Mouse (Mus musculus): ENCODE data around the gene Znfx1. TPM values are rescaled to one million over a fixed set of nuclear protein-coding genes. Genes with fewer than 3 reads are reported as not detected.

Znfx1 gene
- polyA plus RNA-seq, 1 experiment from 2014 or later = 9.8 TPM

- Histone ChIP-seq H3K27ac (ENCODE audit: low read length) (no peak overlapping the region), H3K9me3 (ENCODE audit: low read length) (no peaks in the 10 kb centered on the region), H3K9ac (replicated peaks; ENCODE audit: low read depth) (no peak overlapping the region), H3K36me3 (ENCODE audit: insufficient read depth, low read length) (no peaks in the 10 kb centered on the region), H3K4me2 (replicated peaks; ENCODE audit: low read depth, low read length) (no peak overlapping the region), H3K27me3 (replicated peaks; ENCODE audit: insufficient read depth, low read length) (no peaks in the 10 kb centered on the region), H3K4me3 (ENCODE audit: low read depth, low read length) (no peak overlapping the region), H3K4me1 (ENCODE audit: insufficient read depth, low read depth, low read length) (no peaks in the 10 kb centered on the region)
- DNase-seq (ENCODE audit: low spot score) (no peak), ATAC-seq (no peak)
- TF ChIP-seq CTCF (IDR thresholded peaks at IDR 0.05) = no peak
- TF ChIP-seq EP300 (IDR thresholded peaks at IDR 0.05) = no peak
- WGBS = 84% methylated on average over 13 of the region's 13 CpGs
These were observed 30.5 kb upstream of the Znfx1 start for GRCm38 (mm10) chr2:167093171-167093900.

GRCm38 (mm10) chr2:167090271-167090670 lies 27.5 kb upstream of the Znfx1 start:
- DNase-seq (ENCODE audit: low spot score) (no peak), ATAC-seq (no peak)
- H3K27ac ChIP-seq (ENCODE audit: low read length) = no peak overlapping the region
- no peaks in the 10 kb centered on the region for H3K27me3 ChIP-seq (replicated peaks; ENCODE audit: insufficient read depth, low read length)
- H3K9me3 ChIP-seq (ENCODE audit: low read length) = no peaks in the 10 kb centered on the region
- no peak overlapping the region for H3K9ac ChIP-seq (replicated peaks; ENCODE audit: low read depth)
- no peaks in the 10 kb centered on the region for H3K36me3 ChIP-seq (ENCODE audit: insufficient read depth, low read length)
- WGBS = 67% methylated on average over 1 of the region's 1 CpGs
- H3K4me2 ChIP-seq (replicated peaks; ENCODE audit: low read depth, low read length) = no peak overlapping the region
- H3K4me1 ChIP-seq (ENCODE audit: insufficient read depth, low read depth, low read length) = no peaks in the 10 kb centered on the region
- no peak overlapping the region for H3K4me3 ChIP-seq (ENCODE audit: low read depth, low read length)
- TF ChIP-seq EP300 (IDR thresholded peaks at IDR 0.05) = no peak

GRCm38 (mm10) chr2:167086836-167087235 lies 24.0 kb upstream of the Znfx1 start:
- H3K27me3 ChIP-seq (replicated peaks; ENCODE audit: insufficient read depth, low read length) = no peaks in the 10 kb centered on the region
- DNase-seq (ENCODE audit: low spot score) = no peak
- H3K4me1 ChIP-seq (ENCODE audit: insufficient read depth, low read depth, low read length) = no peaks in the 10 kb centered on the region
- no peak overlapping the region for H3K27ac ChIP-seq (ENCODE audit: low read length)
- no peaks in the 10 kb centered on the region for H3K36me3 ChIP-seq (ENCODE audit: insufficient read depth, low read length)
- WGBS = 64% methylated on average over 5 of the region's 5 CpGs
- ATAC-seq = no peak
- no peak overlapping the region for H3K4me2 ChIP-seq (replicated peaks; ENCODE audit: low read depth, low read length)
- H3K4me3 ChIP-seq (ENCODE audit: low read depth, low read length) = no peak overlapping the region
- no peak overlapping the region for H3K9ac ChIP-seq (replicated peaks; ENCODE audit: low read depth)
- no peaks in the 10 kb centered on the region for H3K9me3 ChIP-seq (ENCODE audit: low read length)
- TF ChIP-seq CTCF (IDR thresholded peaks at IDR 0.05) = no peak

- peak overlapping the region; percentile 8; the same call in 1 of the 2 replicates for H3K4me2 ChIP-seq (replicated peaks; ENCODE audit: low read depth, low read length)
- no peak overlapping the region for H3K27ac ChIP-seq (ENCODE audit: low read length)
- DNase-seq (ENCODE audit: low spot score) (no peak), ATAC-seq (no peak)
- H3K4me3 ChIP-seq (ENCODE audit: low read depth, low read length) = no peak overlapping the region
- H3K27me3 ChIP-seq (replicated peaks; ENCODE audit: insufficient read depth, low read length) = no peaks in the 10 kb centered on the region
- WGBS = 33% methylated on average over 11 of the region's 11 CpGs
- no peaks in the 10 kb centered on the region for H3K9me3 ChIP-seq (ENCODE audit: low read length)
- TF ChIP-seq CTCF (IDR thresholded peaks at IDR 0.05) (no peak), EP300 (IDR thresholded peaks at IDR 0.05) (no peak)
- H3K36me3 ChIP-seq (ENCODE audit: insufficient read depth, low read length) = no peaks in the 10 kb centered on the region
- no peak overlapping the region for H3K9ac ChIP-seq (replicated peaks; ENCODE audit: low read depth)
- no peaks in the 10 kb centered on the region for H3K4me1 ChIP-seq (ENCODE audit: insufficient read depth, low read depth, low read length)
These were observed 23.3 kb upstream of the Znfx1 start for GRCm38 (mm10) chr2:167086092-167086491.

GRCm38 (mm10) chr2:167081639-167082038 lies 18.8 kb upstream of the Znfx1 start:
- Histone ChIP-seq H3K9ac (replicated peaks; ENCODE audit: low read depth) (no peak overlapping the region), H3K36me3 (ENCODE audit: insufficient read depth, low read length) (no peaks in the 10 kb centered on the region), H3K4me2 (replicated peaks; ENCODE audit: low read depth, low read length) (no peak overlapping the region), H3K27me3 (replicated peaks; ENCODE audit: insufficient read depth, low read length) (no peaks in the 10 kb centered on the region), H3K4me3 (ENCODE audit: low read depth, low read length) (no peak overlapping the region), H3K27ac (ENCODE audit: low read length) (no peak overlapping the region), H3K4me1 (ENCODE audit: insufficient read depth, low read depth, low read length) (no peaks in the 10 kb centered on the region), H3K9me3 (ENCODE audit: low read length) (no peaks in the 10 kb centered on the region)
- peak; percentile 60 for DNase-seq (ENCODE audit: low spot score)
- ATAC-seq = peak; percentile 69
- 18% methylated on average over 4 of the region's 4 CpGs for WGBS
- no peak for TF ChIP-seq CTCF (IDR thresholded peaks at IDR 0.05)
- no peak for TF ChIP-seq EP300 (IDR thresholded peaks at IDR 0.05)

- H3K27me3 ChIP-seq (replicated peaks; ENCODE audit: insufficient read depth, low read length) = no peaks in the 10 kb centered on the region
- H3K4me2 ChIP-seq (replicated peaks; ENCODE audit: low read depth, low read length) = no peak overlapping the region
- DNase-seq (ENCODE audit: low spot score) = no peak
- WGBS = 53% methylated on average over 6 of the region's 6 CpGs
- no peaks in the 10 kb centered on the region for H3K4me1 ChIP-seq (ENCODE audit: insufficient read depth, low read depth, low read length)
- no peak for ATAC-seq
- H3K9ac ChIP-seq (replicated peaks; ENCODE audit: low read depth) = no peak overlapping the region
- H3K36me3 ChIP-seq (ENCODE audit: insufficient read depth, low read length) = no peaks in the 10 kb centered on the region
- no peak overlapping the region for H3K27ac ChIP-seq (ENCODE audit: low read length)
- H3K9me3 ChIP-seq (ENCODE audit: low read length) = no peaks in the 10 kb centered on the region
- H3K4me3 ChIP-seq (ENCODE audit: low read depth, low read length) = no peak overlapping the region
- no peak for TF ChIP-seq EP300 (IDR thresholded peaks at IDR 0.05)
- TF ChIP-seq CTCF (IDR thresholded peaks at IDR 0.05) = no peak
These were observed 18.3 kb upstream of the Znfx1 start for GRCm38 (mm10) chr2:167081135-167081534.
